Mouse (Mus musculus) myocyte (in vitro differentiated cells): Measurements from ENCODE around the gene Col16a1.

Source experiments
- CEBPB ChIP-seq: IDR thresholded peaks from 2 replicates; pipeline ENCODE4 v1.6.1; 2011; ENCODE audit warnings: mild to moderate bottlenecking, moderate library complexity; ENCODE audit not compliant: poor library complexity, insufficient read depth, severe bottlenecking
- E2F4 ChIP-seq: IDR thresholded peaks from one replicate; pipeline ENCODE4 v1.6.1; 2011; ENCODE audit warnings: mild to moderate bottlenecking, control low read depth, moderate library complexity; ENCODE audit not compliant: insufficient read depth
- MAX ChIP-seq: IDR thresholded peaks from one replicate; pipeline ENCODE4 v1.6.1; 2011; ENCODE audit warnings: low read depth, mild to moderate bottlenecking, control low read depth
- MYOD1 ChIP-seq, 3 experiments: IDR thresholded peaks; one replicate each; pipeline ENCODE4 v1.6.1; 2011; ENCODE audit warnings: control low read depth in 2 of 3, low read depth in 2 of 3, mild to moderate bottlenecking in 2 of 3, moderate library complexity in 1 of 3; ENCODE audit not compliant: insufficient read length in 2 of 3, control insufficient read depth in 1 of 3
- POLR2A ChIP-seq: IDR thresholded peaks from one replicate; pipeline ENCODE4 v1.6.1; 2011; ENCODE audit warnings: low read depth, mild to moderate bottlenecking, control low read depth, moderate library complexity; ENCODE audit not compliant: insufficient read length
- TCF12 ChIP-seq: IDR thresholded peaks from one replicate; pipeline ENCODE4 v1.6.1; 2011; ENCODE audit warnings: mild to moderate bottlenecking, control low read depth; ENCODE audit not compliant: poor library complexity, insufficient read depth, severe bottlenecking
- TCF3 ChIP-seq: IDR thresholded peaks from one replicate; pipeline ENCODE4 v1.6.1; 2011; ENCODE audit warnings: low read depth, control low read depth; ENCODE audit not compliant: insufficient read length
- USF1 ChIP-seq: IDR thresholded peaks from one replicate; pipeline ENCODE4 v1.6.1; 2011; ENCODE audit warnings: low read depth, mild to moderate bottlenecking, control low read depth, moderate library complexity

DNA sequence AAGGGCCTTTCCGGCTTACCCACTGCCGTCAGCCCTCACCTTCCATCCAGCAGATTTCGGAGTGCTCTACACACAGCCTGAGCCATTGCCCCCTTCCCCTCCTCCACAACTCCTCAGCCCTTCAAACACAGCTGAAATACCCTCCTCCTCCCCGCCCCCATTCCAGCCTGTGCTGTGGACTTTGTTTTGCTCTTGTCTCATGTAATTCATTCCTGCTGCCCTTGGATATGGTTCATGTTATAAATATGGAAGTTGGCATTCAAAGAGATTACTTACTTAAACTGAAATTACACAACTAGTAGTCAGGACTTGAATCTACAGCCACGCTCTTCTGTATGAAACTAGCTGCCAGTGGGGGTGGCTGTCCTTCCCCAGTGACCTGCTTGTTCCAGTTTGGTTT is 75.4 kb downstream of the Col16a1 start:
- TF ChIP-seq POLR2A: no peak
- TF ChIP-seq E2F4: no peak
- no peak for TF ChIP-seq MAX
- no peak for TF ChIP-seq CEBPB
- TF ChIP-seq TCF3: no peak
- no peak for TF ChIP-seq MYOD1 (IDR thresholded peaks at IDR 0.05; ENCODE audit: control insufficient read depth in 1 of 3, insufficient read length in 2 of 3, low read depth in 2 of 3)
- no peak for TF ChIP-seq TCF12
- TF ChIP-seq USF1: no peak
